Mouse (Mus musculus): ENCODE data around the gene Zfp446. TPM values are rescaled to one million over a fixed set of nuclear protein-coding genes. Genes with fewer than 3 reads are reported as not detected.

Gene Zfp446
- 13.4 and 14.1 TPM in 2 replicates for polyA plus RNA-seq (2012; rRNA removed)

GRCm38 (mm10) chr7:12977682-12978389 is at the start of gene Zfp446:
Gene Zfp446 (plus strand): TSS chr7:12977848.

GRCm38 (mm10) chr7:12965678-12966091 is 12.0 kb upstream of the Zfp446 start, which contains the start of gene Zfp324:
Gene Zfp324 (plus strand): TSS chr7:12965838.

GRCm38 (mm10) chr7:12998053-12998452 is 20.4 kb downstream of the Zfp446 start, which contains the start of gene Slc27a5:
Gene Slc27a5 (minus strand): TSS chr7:12998192.

GRCm38 (mm10) chr7:12998851-12999250 is 21.2 kb downstream of the Zfp446 start, which contains the start of gene Trim28:
Gene Trim28 (plus strand): TSS chr7:12999114.

GRCm38 (mm10) chr7:13010005-13010908 is 32.6 kb downstream of the Zfp446 start, which contains the start of gene Zbtb45:
Gene Zbtb45 (minus strand): TSS chr7:13010034.

GRCm38 (mm10) chr7:13034148-13034977 is 56.7 kb downstream of the Zfp446 start, which contains the start of gene Chmp2a:
Gene Chmp2a (minus strand): TSS chr7:13034807.

Other genes with a start within 250 kb of the Zfp446 start
- gene Vmn2r56, start 242.8 kb upstream of the Zfp446 start, polyA plus RNA-seq (2012; rRNA removed), result not detected in 2 replicates
- 22.9 and 25.7 TPM in 2 replicates for gene Zscan18, start 174.2 kb upstream of the Zfp446 start, polyA plus RNA-seq (2012; rRNA removed)
- gene Zfp329, start 159.0 kb upstream of the Zfp446 start, polyA plus RNA-seq (2012; rRNA removed), result 19.9 and 21.0 TPM in 2 replicates
- 10.8 and 11.1 TPM in 2 replicates for gene Zfp110, start 143.1 kb upstream of the Zfp446 start, polyA plus RNA-seq (2012; rRNA removed)
- 7.5 and 8.7 TPM in 2 replicates for gene Zfp128, start 96.7 kb upstream of the Zfp446 start, polyA plus RNA-seq (2012; rRNA removed)
- gene Zscan22, start 80.0 kb upstream of the Zfp446 start, polyA plus RNA-seq (2012; rRNA removed), result 12.6 and 13.3 TPM in 2 replicates
- 1,967 and 2,052 TPM in 2 replicates for gene Rps5, start 55.6 kb upstream of the Zfp446 start, polyA plus RNA-seq (2012; rRNA removed)
- gene Rnf225, start 50.4 kb upstream of the Zfp446 start, polyA plus RNA-seq (2012; rRNA removed), result 2.3 and 2.4 TPM in 2 replicates
- gene Zfp324, start 12.0 kb upstream of the Zfp446 start, polyA plus RNA-seq (2012; rRNA removed), result 10.4 and 11.4 TPM in 2 replicates
- gene Slc27a5, start 20.3 kb downstream of the Zfp446 start, polyA plus RNA-seq (2012; rRNA removed), result 1.0 and 1.2 TPM in 2 replicates
- 546 and 564 TPM in 2 replicates for gene Trim28, start 21.3 kb downstream of the Zfp446 start, polyA plus RNA-seq (2012; rRNA removed)
- 40.4 and 41.9 TPM in 2 replicates for gene Zbtb45, start 32.2 kb downstream of the Zfp446 start, polyA plus RNA-seq (2012; rRNA removed)
- gene Chmp2a, start 57.0 kb downstream of the Zfp446 start, polyA plus RNA-seq (2012; rRNA removed), result 199 and 203 TPM in 2 replicates
- gene Ube2m, start 60.4 kb downstream of the Zfp446 start, polyA plus RNA-seq (2012; rRNA removed), result 327 and 336 TPM in 2 replicates
- gene Mzf1, start 76.9 kb downstream of the Zfp446 start, polyA plus RNA-seq (2012; rRNA removed), result 9.8 and 10.5 TPM in 2 replicates
- 0.04 TPM in 2 replicates for gene Vmn1r85, start 117.3 kb downstream of the Zfp446 start, polyA plus RNA-seq (2012; rRNA removed)
- not detected in 2 replicates for gene Vmn1r86, start 142.1 kb downstream of the Zfp446 start, polyA plus RNA-seq (2012; rRNA removed)
- gene Vmn1r87, start 162.3 kb downstream of the Zfp446 start, polyA plus RNA-seq (2012; rRNA removed), result not detected in 2 replicates
- not detected in 2 replicates for gene Vmn1r88, start 181.7 kb downstream of the Zfp446 start, polyA plus RNA-seq (2012; rRNA removed)
- gene Vmn1r89, start 235.2 kb downstream of the Zfp446 start, polyA plus RNA-seq (2012; rRNA removed), result not detected in 2 replicates